Mouse (Mus musculus): ENCODE measurements around the gene Ezr. TPM values are rescaled to one million over a fixed set of nuclear protein-coding genes. Genes with fewer than 3 reads are reported as not detected.

The Ezr gene
- polyA plus RNA-seq, 1 experiment = 63.0 TPM

DNA sequence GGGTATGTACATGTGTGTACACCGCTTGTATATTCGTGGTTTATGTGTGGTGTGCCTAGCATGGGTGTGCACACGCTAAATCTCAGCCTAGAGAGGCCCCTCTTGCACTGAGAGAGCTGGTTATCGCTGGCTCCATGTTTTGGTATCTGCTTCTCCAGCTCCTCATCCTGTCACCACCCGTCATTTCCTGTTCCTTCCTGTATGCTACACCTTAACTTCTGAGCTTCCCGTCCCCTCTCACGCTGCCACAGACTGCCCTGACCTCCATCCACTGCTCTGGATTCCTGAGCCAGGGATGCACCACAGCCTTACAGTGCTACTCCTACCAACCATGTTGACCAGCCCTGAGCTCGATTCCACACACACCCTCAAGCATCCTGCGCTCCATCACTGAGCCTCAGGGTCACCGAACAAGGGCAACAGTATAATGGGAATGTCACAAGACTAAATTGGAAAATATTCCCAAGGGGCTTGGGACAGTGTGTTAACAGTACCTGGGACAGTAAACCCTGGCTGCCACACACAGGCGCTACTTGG, 39.5 kb downstream of the Ezr start:
- WGBS = 54% methylated on average over 11 of the region's 11 CpGs
- TF ChIP-seq CTCF (IDR thresholded peaks at IDR 0.05; ENCODE audit: extremely low read depth, insufficient read depth, insufficient read length, insufficient replicate concordance) = no peak
- no peak for TF ChIP-seq POLR2A (IDR thresholded peaks at IDR 0.05; ENCODE audit: low read depth, low read length)
- Histone ChIP-seq H3K4me1 (ENCODE audit: control insufficient read depth, insufficient read depth, insufficient read length) (peaks cover 24% of the 10 kb centered on the region; the same call in 1 of the 2 replicates), H3K27me3 (ENCODE audit: control insufficient read depth, insufficient read depth, low read length) (no peaks in the 10 kb centered on the region), H3K4me3 (ENCODE audit: extremely low read depth, insufficient read depth, insufficient read length) (no peak overlapping the region), H3K27ac (ENCODE audit: insufficient read depth, low read length) (peak overlapping the region; percentile 47), H3K36me3 (ENCODE audit: control insufficient read depth, insufficient read depth, low read length) (peaks cover 69% of the 10 kb centered on the region)
- DNase-seq (ENCODE audit: low read depth in 1 of 2, low spot score in 2 of 2) = peak in 1 of 2 experiments; percentile 2

- no peak overlapping the region for H3K4me3 ChIP-seq (ENCODE audit: extremely low read depth, insufficient read depth, insufficient read length)
- peak overlapping the region; percentile 47; the same call in 1 of the 2 replicates for H3K27ac ChIP-seq (ENCODE audit: insufficient read depth, low read length)
- peaks cover 22% of the 10 kb centered on the region; the same call in 1 of the 2 replicates for H3K4me1 ChIP-seq (ENCODE audit: control insufficient read depth, insufficient read depth, insufficient read length)
- peak in 1 of 2 experiments; percentile 4 for DNase-seq (ENCODE audit: low read depth in 1 of 2, low spot score in 2 of 2)
- H3K36me3 ChIP-seq (ENCODE audit: control insufficient read depth, insufficient read depth, low read length) = peaks cover 63% of the 10 kb centered on the region
- WGBS = 61% methylated on average over 33 of the region's 33 CpGs
- TF ChIP-seq CTCF (IDR thresholded peaks at IDR 0.05; ENCODE audit: extremely low read depth, insufficient read depth, insufficient read length, insufficient replicate concordance) = no peak
- TF ChIP-seq POLR2A (IDR thresholded peaks at IDR 0.05; ENCODE audit: low read depth, low read length) = no peak
- H3K27me3 ChIP-seq (ENCODE audit: control insufficient read depth, insufficient read depth, low read length) = no peaks in the 10 kb centered on the region
Measured at GRCm38 (mm10) chr17:6742083-6743038, 40.2 kb downstream of the Ezr start.

- peaks cover 57% of the 10 kb centered on the region for H3K36me3 ChIP-seq (ENCODE audit: control insufficient read depth, insufficient read depth, low read length)
- WGBS = 90% methylated on average over 12 of the region's 12 CpGs
Measured at GRCm38 (mm10) chr17:6741271-6741670, 41.3 kb downstream of the Ezr start.

GRCm38 (mm10) chr17:6740331-6741170, 42.0 kb downstream of the Ezr start:
- peak in 1 of 2 experiments; percentile 3 for DNase-seq (ENCODE audit: low read depth in 1 of 2, low spot score in 2 of 2)
- H3K36me3 ChIP-seq (ENCODE audit: control insufficient read depth, insufficient read depth, low read length) = peaks cover 50% of the 10 kb centered on the region

More at GRCm38 (mm10) chr17:6741271-6741670, 41.3 kb downstream of the Ezr start:
- peak in 1 of 2 experiments; percentile 2 for DNase-seq (ENCODE audit: low read depth in 1 of 2, low spot score in 2 of 2)
- no peak overlapping the region for H3K4me3 ChIP-seq (ENCODE audit: extremely low read depth, insufficient read depth, insufficient read length)
- peaks cover 21% of the 10 kb centered on the region; the same call in 1 of the 2 replicates for H3K4me1 ChIP-seq (ENCODE audit: control insufficient read depth, insufficient read depth, insufficient read length)
- TF ChIP-seq POLR2A (IDR thresholded peaks at IDR 0.05; ENCODE audit: low read depth, low read length) (no peak), CTCF (IDR thresholded peaks at IDR 0.05; ENCODE audit: extremely low read depth, insufficient read depth, insufficient read length, insufficient replicate concordance) (no peak)
- no peak overlapping the region for H3K27ac ChIP-seq (ENCODE audit: insufficient read depth, low read length)
- H3K27me3 ChIP-seq (ENCODE audit: control insufficient read depth, insufficient read depth, low read length) = no peaks in the 10 kb centered on the region

DNA sequence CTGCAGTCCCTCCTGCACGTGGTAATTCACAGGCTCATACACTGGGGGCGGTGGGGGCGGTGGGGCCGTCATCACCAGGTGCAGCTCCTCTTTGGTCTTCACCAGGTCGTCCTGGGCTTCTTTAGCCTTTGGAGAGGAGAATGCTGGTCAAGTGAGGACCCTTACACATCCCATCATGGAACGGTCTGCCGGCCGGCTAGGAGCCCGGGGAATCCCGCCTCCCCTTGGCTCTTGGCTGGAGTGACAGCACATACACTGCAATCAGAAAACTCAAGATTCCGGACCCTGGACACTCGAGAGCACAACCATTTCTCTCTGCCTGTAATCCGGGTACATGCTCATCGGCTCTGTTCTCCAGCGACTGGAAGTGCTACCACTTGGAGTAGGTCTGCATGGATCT, 42.8 kb downstream of the Ezr start:
- no peak for TF ChIP-seq CTCF (IDR thresholded peaks at IDR 0.05; ENCODE audit: extremely low read depth, insufficient read depth, insufficient read length, insufficient replicate concordance)
- TF ChIP-seq POLR2A (IDR thresholded peaks at IDR 0.05; ENCODE audit: low read depth, low read length) = no peak
- peak in 1 of 2 experiments; percentile 2 for DNase-seq (ENCODE audit: low read depth in 1 of 2, low spot score in 2 of 2)
- WGBS = 94% methylated on average over 15 of the region's 15 CpGs
- no peak overlapping the region for H3K27ac ChIP-seq (ENCODE audit: insufficient read depth, low read length)
- peaks cover 19% of the 10 kb centered on the region; the same call in 1 of the 2 replicates for H3K4me1 ChIP-seq (ENCODE audit: control insufficient read depth, insufficient read depth, insufficient read length)
- no peaks in the 10 kb centered on the region for H3K27me3 ChIP-seq (ENCODE audit: control insufficient read depth, insufficient read depth, low read length)
- H3K4me3 ChIP-seq (ENCODE audit: extremely low read depth, insufficient read depth, insufficient read length) = no peak overlapping the region
- H3K36me3 ChIP-seq (ENCODE audit: control insufficient read depth, insufficient read depth, low read length) = peaks cover 45% of the 10 kb centered on the region

More at GRCm38 (mm10) chr17:6740331-6741170, 42.0 kb downstream of the Ezr start:
- peaks cover 21% of the 10 kb centered on the region; the same call in 1 of the 2 replicates for H3K4me1 ChIP-seq (ENCODE audit: control insufficient read depth, insufficient read depth, insufficient read length)
- no peaks in the 10 kb centered on the region for H3K27me3 ChIP-seq (ENCODE audit: control insufficient read depth, insufficient read depth, low read length)
- no peak overlapping the region for H3K27ac ChIP-seq (ENCODE audit: insufficient read depth, low read length)
- 86% methylated on average over 19 of the region's 19 CpGs for WGBS
- TF ChIP-seq CTCF (IDR thresholded peaks at IDR 0.05; ENCODE audit: extremely low read depth, insufficient read depth, insufficient read length, insufficient replicate concordance) (no peak), POLR2A (IDR thresholded peaks at IDR 0.05; ENCODE audit: low read depth, low read length) (no peak)
- no peak overlapping the region for H3K4me3 ChIP-seq (ENCODE audit: extremely low read depth, insufficient read depth, insufficient read length)

GRCm38 (mm10) chr17:6739266-6739665, 43.3 kb downstream of the Ezr start:
- TF ChIP-seq CTCF (IDR thresholded peaks at IDR 0.05; ENCODE audit: extremely low read depth, insufficient read depth, insufficient read length, insufficient replicate concordance) (peak; percentile 3; the same call in 1 of the 2 replicates), POLR2A (IDR thresholded peaks at IDR 0.05; ENCODE audit: low read depth, low read length) (no peak)
- no peak for DNase-seq (ENCODE audit: low read depth in 1 of 2, low spot score in 2 of 2)
- H3K27me3 ChIP-seq (ENCODE audit: control insufficient read depth, insufficient read depth, low read length) = no peaks in the 10 kb centered on the region
- H3K4me1 ChIP-seq (ENCODE audit: control insufficient read depth, insufficient read depth, insufficient read length) = peaks cover 16% of the 10 kb centered on the region; the same call in 1 of the 2 replicates
- H3K4me3 ChIP-seq (ENCODE audit: extremely low read depth, insufficient read depth, insufficient read length) = no peak overlapping the region
- H3K27ac ChIP-seq (ENCODE audit: insufficient read depth, low read length) = no peak overlapping the region
- H3K36me3 ChIP-seq (ENCODE audit: control insufficient read depth, insufficient read depth, low read length) = peaks cover 45% of the 10 kb centered on the region
- 88% methylated on average over 13 of the region's 13 CpGs for WGBS
